Mouse (Mus musculus) liver, adult 2 months (tissue): Measurements from ENCODE around the gene Cryzl1.

Experiments
- CTCF ChIP-seq: fragments of 200-500 bp; IDR thresholded peaks from 2 replicates; pipeline ENCODE4 v1.5.1; 2011; ENCODE audit warnings: low read depth, low read length, control low read depth
- POLR2A ChIP-seq: fragments of 200-500 bp; IDR thresholded peaks from 2 replicates; pipeline ENCODE4 v1.6.1; 2011; ENCODE audit warnings: low read length, control low read depth; ENCODE audit not compliant: insufficient read depth; ENCODE audit errors: extremely low read depth

- no peak for TF ChIP-seq CTCF
- TF ChIP-seq POLR2A: no peak
These were observed 41.9 kb upstream of the Cryzl1 start for GRCm38 (mm10) chr16:91770662-91771061.
